Mouse (Mus musculus) forebrain, embryonic 14.5 days (tissue): ENCODE data around the gene Crb2. TPM values are rescaled to one million over a fixed set of nuclear protein-coding genes. Genes with fewer than 3 reads are reported as not detected.

ENCODE experiments used
- ATAC-seq: fragments of 200-750 bp; cut with Nextera tagmentation; 2 replicates; pipeline ENCODE4 v1.8.0; 2017; ENCODE audit warnings: mild to moderate bottlenecking, moderate library complexity
- DNase-seq: peaks from one replicate; pipeline ENCODE4 v3.0.0-alpha.2; 2015; ENCODE audit warnings: low spot score
- H3K27ac ChIP-seq: fragments of 300-500 bp; sonication (generic); 2 replicates; pipeline ENCODE4 v1.5.1; 2014; ENCODE audit warnings: low read depth, mild to moderate bottlenecking, control low read depth, low read length, moderate library complexity
- H3K27me3 ChIP-seq: fragments of 300-500 bp; sonication (generic); replicated peaks from 2 replicates; pipeline ENCODE4 v1.6.1; 2014; ENCODE audit warnings: low read length, control low read depth, mixed read lengths; ENCODE audit not compliant: control insufficient read depth, insufficient read depth
- H3K36me3 ChIP-seq: fragments of 300-500 bp; sonication (generic); 2 replicates; pipeline ENCODE4 v1.6.1; 2014; ENCODE audit warnings: low read length, control low read depth; ENCODE audit not compliant: control insufficient read depth, insufficient read depth
- H3K4me1 ChIP-seq: fragments of 300-500 bp; sonication (generic); 2 replicates; pipeline ENCODE4 v1.6.1; 2014; ENCODE audit warnings: antibody characterized with exemption, low read length, control low read depth; ENCODE audit not compliant: control insufficient read depth, insufficient read depth
- H3K4me2 ChIP-seq: fragments of 300-500 bp; sonication (generic); 2 replicates; pipeline ENCODE4 v1.6.1; 2014; ENCODE audit warnings: mild to moderate bottlenecking, control low read depth, low read length
- H3K4me3 ChIP-seq: fragments of 300-500 bp; sonication (generic); 2 replicates; pipeline ENCODE4 v1.5.1; 2014; ENCODE audit warnings: low read depth, low read length, control low read depth
- H3K9ac ChIP-seq: fragments of 300-500 bp; sonication (generic); 2 replicates; pipeline ENCODE4 v1.6.1; 2014; ENCODE audit warnings: mild to moderate bottlenecking, low read length, control low read depth, moderate library complexity
- H3K9me3 ChIP-seq: fragments of 300-500 bp; sonication (generic); replicated peaks from 2 replicates; pipeline ENCODE4 v1.6.1; 2016; ENCODE audit warnings: low read length, control low read depth, mixed read lengths; ENCODE audit not compliant: control insufficient read depth
- WGBS: fragments of 180-500 bp; shearing (Covaris S2); extraction: QIAGEN DNeasy Blood & Tissue Kit; methylation state at CpG from one replicate; pipeline ENCODE4 v1.1.7; 2014; 5-methylcytosine and 5-hydroxymethylcytosine counted together
- polyA plus RNA-seq: library from polyadenylated mRNA; unstranded; fragments of >200 nt; fragmentation: Nextera tagmentation; extraction: Ambion mirVana; gene quantifications from 2 replicates; pipeline ENCODE4 v1.2.1, GENCODE M21; 2014

Crb2 gene
- polyA plus RNA-seq, 1 experiment from 2014 or later: 4.0 TPM

- peak; percentile 63 for ATAC-seq
- H3K27me3 ChIP-seq: no peaks in the 10 kb centered on the region
- H3K27ac ChIP-seq: 0 out of 2 replicates have a peak overlapping the region, but pooled peaks have one; percentile 39
- no peak overlapping the region for H3K4me3 ChIP-seq
- peak; percentile 86 for DNase-seq
- peaks cover 6% of the 10 kb centered on the region for H3K4me1 ChIP-seq
- H3K9ac ChIP-seq: no peak overlapping the region
- peaks cover 22% of the 10 kb centered on the region for H3K36me3 ChIP-seq
- no peak overlapping the region for H3K4me2 ChIP-seq
- 54% methylated on average over 7 of the region's 7 CpGs for WGBS
- 0 out of 2 replicates have a peak, but pooled peaks cover 3% of the 10 kb centered on the region for H3K9me3 ChIP-seq
These were observed 12.3 kb downstream of the Crb2 start for GRCm38 (mm10) chr2:37788176-37788962.

- H3K27me3 ChIP-seq: no peaks in the 10 kb centered on the region
- H3K27ac ChIP-seq: 0 out of 2 replicates have a peak overlapping the region, but pooled peaks have one; percentile 39
- H3K4me2 ChIP-seq: no peak overlapping the region
- no peak overlapping the region for H3K4me3 ChIP-seq
- peak; percentile 1; the same call in 1 of the 2 replicates for ATAC-seq
- no peak overlapping the region for H3K9ac ChIP-seq
- WGBS: 94% methylated on average over 5 of the region's 5 CpGs
- DNase-seq: no peak
- peaks cover 22% of the 10 kb centered on the region for H3K36me3 ChIP-seq
- peaks cover 6% of the 10 kb centered on the region for H3K4me1 ChIP-seq
- 0 out of 2 replicates have a peak, but pooled peaks cover 3% of the 10 kb centered on the region for H3K9me3 ChIP-seq
These were observed 13.0 kb downstream of the Crb2 start for GRCm38 (mm10) chr2:37789029-37789428.

DNA sequence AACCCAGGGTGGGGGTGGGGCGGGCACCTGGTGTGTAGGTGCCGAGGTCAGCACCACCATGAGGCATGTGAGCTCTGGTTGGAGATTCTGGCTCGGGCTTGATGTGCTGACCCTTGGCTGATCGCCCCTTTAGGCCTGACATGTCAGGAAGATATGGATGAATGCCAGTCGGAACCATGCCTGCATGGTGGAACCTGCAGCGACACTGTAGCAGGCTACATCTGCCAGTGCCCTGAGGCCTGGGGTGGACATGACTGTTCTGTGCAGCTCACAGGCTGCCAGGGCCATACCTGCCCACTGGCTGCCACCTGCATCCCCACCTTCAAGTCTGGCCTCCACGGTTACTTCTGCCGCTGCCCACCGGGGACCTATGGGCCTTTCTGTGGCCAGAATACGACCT, 13.9 kb downstream of the Crb2 start:
- no peaks in the 10 kb centered on the region for H3K27me3 ChIP-seq
- ATAC-seq: no peak
- no peak for DNase-seq
- H3K27ac ChIP-seq: no peak overlapping the region
- H3K4me2 ChIP-seq: no peak overlapping the region
- 89% methylated on average over 10 of the region's 10 CpGs for WGBS
- H3K36me3 ChIP-seq: peaks cover 22% of the 10 kb centered on the region
- no peak overlapping the region for H3K4me3 ChIP-seq
- H3K9me3 ChIP-seq: 0 out of 2 replicates have a peak, but pooled peaks cover 3% of the 10 kb centered on the region
- H3K4me1 ChIP-seq: peaks cover 6% of the 10 kb centered on the region
- no peak overlapping the region for H3K9ac ChIP-seq

- Histone ChIP-seq H3K27ac (no peak overlapping the region), H3K9ac (no peak overlapping the region), H3K4me2 (no peak overlapping the region), H3K9me3 (0 out of 2 replicates have a peak, but pooled peaks cover 3% of the 10 kb centered on the region), H3K27me3 (no peaks in the 10 kb centered on the region), H3K4me1 (peaks cover 6% of the 10 kb centered on the region), H3K4me3 (no peak overlapping the region), H3K36me3 (peaks cover 22% of the 10 kb centered on the region)
- DNase-seq (no peak), ATAC-seq (no peak)
- WGBS: 94% methylated on average over 14 of the region's 14 CpGs
These were observed 14.7 kb downstream of the Crb2 start for GRCm38 (mm10) chr2:37790738-37791137.

DNA sequence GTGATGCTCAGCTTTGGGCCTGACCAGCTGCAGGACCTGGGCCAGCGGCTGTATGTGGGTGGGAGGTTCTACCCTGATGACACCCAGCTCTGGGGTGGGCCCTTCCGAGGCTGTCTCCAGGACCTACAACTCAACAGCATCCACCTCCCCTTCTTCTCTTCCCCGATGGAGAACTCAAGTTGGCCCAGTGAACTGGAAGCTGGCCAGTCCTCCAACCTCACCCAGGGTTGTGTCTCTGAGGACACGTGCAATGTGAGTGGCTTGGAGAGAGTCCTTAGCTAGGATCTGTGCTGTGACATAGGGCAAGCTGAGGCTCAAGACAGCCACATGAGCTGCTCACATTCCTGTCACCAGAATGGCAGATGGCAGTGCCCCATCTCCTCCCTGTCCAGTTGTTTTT, 15.3 kb downstream of the Crb2 start:
- WGBS: 94% methylated on average over 4 of the region's 4 CpGs
- H3K9ac ChIP-seq: no peak overlapping the region
- H3K4me3 ChIP-seq: no peak overlapping the region
- 0 out of 2 replicates have a peak, but pooled peaks cover 3% of the 10 kb centered on the region for H3K9me3 ChIP-seq
- no peaks in the 10 kb centered on the region for H3K27me3 ChIP-seq
- H3K36me3 ChIP-seq: peaks cover 23% of the 10 kb centered on the region
- peaks cover 6% of the 10 kb centered on the region for H3K4me1 ChIP-seq
- ATAC-seq (no peak), DNase-seq (no peak)
- no peak overlapping the region for H3K27ac ChIP-seq
- H3K4me2 ChIP-seq: no peak overlapping the region

- WGBS: 68% methylated on average over 1 of the region's 1 CpGs
- DNase-seq: no peak
- Histone ChIP-seq H3K4me1 (no peaks in the 10 kb centered on the region), H3K9me3 (0 out of 2 replicates have a peak, but pooled peaks cover 3% of the 10 kb centered on the region), H3K27me3 (no peaks in the 10 kb centered on the region), H3K4me2 (no peak overlapping the region), H3K4me3 (no peak overlapping the region), H3K36me3 (peaks cover 23% of the 10 kb centered on the region), H3K9ac (no peak overlapping the region), H3K27ac (no peak overlapping the region)
- ATAC-seq: no peak
These were observed 20.0 kb downstream of the Crb2 start for GRCm38 (mm10) chr2:37796021-37796420.

GRCm38 (mm10) chr2:37797046-37797445, 21.0 kb downstream of the Crb2 start:
- 96% methylated on average over 4 of the region's 4 CpGs for WGBS
- H3K4me3 ChIP-seq: no peak overlapping the region
- no peak overlapping the region for H3K9ac ChIP-seq
- H3K9me3 ChIP-seq: 0 out of 2 replicates have a peak, but pooled peaks cover 3% of the 10 kb centered on the region
- peaks cover 20% of the 10 kb centered on the region for H3K36me3 ChIP-seq
- no peak overlapping the region for H3K4me2 ChIP-seq
- no peak overlapping the region for H3K27ac ChIP-seq
- no peaks in the 10 kb centered on the region for H3K27me3 ChIP-seq
- no peaks in the 10 kb centered on the region for H3K4me1 ChIP-seq
- ATAC-seq: no peak
- DNase-seq: no peak

DNA sequence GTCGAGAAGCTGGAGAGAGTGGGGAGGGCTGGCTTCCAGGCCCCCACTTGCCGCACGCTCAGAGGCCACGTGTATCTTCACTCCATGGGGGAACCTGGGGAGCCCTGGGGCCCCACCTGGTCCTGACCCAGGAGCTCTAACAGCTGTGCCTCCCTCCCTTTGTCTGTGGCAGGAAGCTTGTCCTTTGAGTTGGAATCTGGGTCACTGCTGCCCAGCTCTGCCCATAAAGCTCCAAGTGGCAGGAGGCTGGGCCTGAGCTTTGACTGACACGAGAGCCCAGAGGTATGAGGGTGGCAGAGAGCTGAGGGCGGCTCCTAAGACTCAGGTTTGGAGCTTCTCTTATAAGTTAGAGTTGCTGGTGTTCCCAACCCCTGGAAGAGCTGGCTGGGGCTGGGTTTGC, 23.1 kb downstream of the Crb2 start:
- H3K36me3 ChIP-seq: peaks cover 17% of the 10 kb centered on the region
- H3K9ac ChIP-seq: no peak overlapping the region
- H3K9me3 ChIP-seq: no peaks in the 10 kb centered on the region
- H3K27ac ChIP-seq: no peak overlapping the region
- no peaks in the 10 kb centered on the region for H3K4me1 ChIP-seq
- no peaks in the 10 kb centered on the region for H3K27me3 ChIP-seq
- 48% methylated on average over 6 of the region's 6 CpGs for WGBS
- H3K4me3 ChIP-seq: no peak overlapping the region
- no peak overlapping the region for H3K4me2 ChIP-seq
- ATAC-seq: no peak
- no peak for DNase-seq

GRCm38 (mm10) chr2:37801687-37802086, 25.6 kb downstream of the Crb2 start:
- H3K4me1 ChIP-seq: no peaks in the 10 kb centered on the region

More at GRCm38 (mm10) chr2:37801687-37802086, 25.6 kb downstream of the Crb2 start:
- Histone ChIP-seq H3K27ac (no peak overlapping the region), H3K36me3 (peaks cover 13% of the 10 kb centered on the region), H3K4me2 (no peak overlapping the region), H3K4me3 (no peak overlapping the region), H3K27me3 (no peaks in the 10 kb centered on the region), H3K9ac (no peak overlapping the region), H3K9me3 (no peaks in the 10 kb centered on the region)
- DNase-seq (no peak), ATAC-seq (no peak)
- WGBS: 86% methylated on average over 4 of the region's 4 CpGs
